Mouse (Mus musculus) stomach, postnatal 0 days (tissue): ENCODE measurements at regions not wholly inside any gene's neighbourhood (a gene's known extent, or its start where the extent isn't known, plus 50 kb on each side); places are given as distances from the start of the nearest gene placed in this dataset.

Source experiments
- CTCF ChIP-seq: IDR thresholded peaks from 2 replicates; pipeline ENCODE4 v1.5.1; 2016; ENCODE audit warnings: antibody characterized with exemption, low read depth, mild to moderate bottlenecking, moderate library complexity
- EP300 ChIP-seq: optimal IDR thresholded peaks from 2 replicates; pipeline ENCODE3; 2016; ENCODE audit warnings: antibody characterized with exemption

- no peak for TF ChIP-seq CTCF
- TF ChIP-seq EP300 = no peak
Observed at GRCm38 (mm10) chr15:52577614-52578013, 1307.1 kb upstream of the Gm7489 start.
